Mouse (Mus musculus) splenic B cell, adult 2 months (primary cell): ENCODE measurements around the gene Ctu1.
"Not testable (repeated sequence)": the region's sequence is repeated elsewhere in the genome, so short reads cannot be mapped to it uniquely, and the experiment has no call there.

ENCODE experiments used
- DNase-seq: peaks from one replicate; pipeline ENCODE4 v3.0.0-alpha.2; 2011; ENCODE audit warnings: low read depth, low spot score
- H3K27me3 ChIP-seq: 2 replicates; pipeline ENCODE4 v1.6.1; 2012; ENCODE audit warnings: mild to moderate bottlenecking, low read length, moderate library complexity, mixed read lengths; ENCODE audit not compliant: control insufficient read depth, poor library complexity, insufficient read depth, severe bottlenecking
- H3K36me3 ChIP-seq: 2 replicates; pipeline ENCODE4 v1.6.1; 2012; ENCODE audit warnings: mild to moderate bottlenecking, low read length, moderate library complexity, mixed read lengths; ENCODE audit not compliant: control insufficient read depth, poor library complexity, insufficient read depth, severe bottlenecking

Gene Ctu1

GRCm38 (mm10) chr7:43662804-43663203, 9.0 kb upstream of the Ctu1 start:
- Histone ChIP-seq H3K27me3 (no peaks in the 10 kb centered on the region; the same call in 1 of the 2 replicates), H3K36me3 (no peaks in the 10 kb centered on the region)
- no peak for DNase-seq

GRCm38 (mm10) chr7:43667221-43667620, 4.6 kb upstream of the Ctu1 start:
- H3K27me3 ChIP-seq, H3K36me3 ChIP-seq, DNase-seq: not testable (repeated sequence)

GRCm38 (mm10) chr7:43668582-43668981, 3.2 kb upstream of the Ctu1 start:
- Histone ChIP-seq H3K27me3 (no peaks in the 10 kb centered on the region), H3K36me3 (no peaks in the 10 kb centered on the region)
- DNase-seq, result peak; percentile 62

- DNase-seq, result no peak
- H3K27me3 ChIP-seq, result no peaks in the 10 kb centered on the region
- peaks cover 1% of the 10 kb centered on the region; the same call in 1 of the 2 replicates for H3K36me3 ChIP-seq
Measured at GRCm38 (mm10) chr7:43671064-43671808, 580 bp upstream of the Ctu1 start.

- Histone ChIP-seq H3K27me3 (no peaks in the 10 kb centered on the region), H3K36me3 (peaks cover 8% of the 10 kb centered on the region; the same call in 1 of the 2 replicates)
- DNase-seq, result no peak
Measured at GRCm38 (mm10) chr7:43672581-43673260, 905 bp downstream of the Ctu1 start.

GRCm38 (mm10) chr7:43675091-43675490, 3.3 kb downstream of the Ctu1 start:
- Histone ChIP-seq H3K36me3 (peaks cover 10% of the 10 kb centered on the region; the same call in 1 of the 2 replicates), H3K27me3 (no peaks in the 10 kb centered on the region)
- DNase-seq, result no peak

- DNase-seq, result peak; percentile 43
- Histone ChIP-seq H3K27me3 (no peaks in the 10 kb centered on the region), H3K36me3 (peaks cover 10% of the 10 kb centered on the region; the same call in 1 of the 2 replicates)
Measured at GRCm38 (mm10) chr7:43678517-43678916, 6.7 kb downstream of the Ctu1 start.

GRCm38 (mm10) chr7:43680960-43681359, 9.1 kb downstream of the Ctu1 start:
- peak; percentile 67 for DNase-seq
- Histone ChIP-seq H3K27me3 (no peaks in the 10 kb centered on the region), H3K36me3 (peaks cover 9% of the 10 kb centered on the region; the same call in 1 of the 2 replicates)

GRCm38 (mm10) chr7:43682511-43682910, 10.7 kb downstream of the Ctu1 start:
- not testable (repeated sequence) for DNase-seq, H3K36me3 ChIP-seq, H3K27me3 ChIP-seq

GRCm38 (mm10) chr7:43685088-43685487, 13.3 kb downstream of the Ctu1 start:
- DNase-seq, result no peak
- H3K27me3 ChIP-seq, result no peaks in the 10 kb centered on the region
- no peaks in the 10 kb centered on the region for H3K36me3 ChIP-seq

GRCm38 (mm10) chr7:43690118-43690517, 18.3 kb downstream of the Ctu1 start, which contains the start of gene Klk14:
Klk14 (plus strand) TSS chr7:43690418.
- no peak for DNase-seq
- H3K27me3 ChIP-seq, result no peaks in the 10 kb centered on the region
- no peaks in the 10 kb centered on the region for H3K36me3 ChIP-seq

GRCm38 (mm10) chr7:43710031-43710430, 38.2 kb downstream of the Ctu1 start:
- H3K27me3 ChIP-seq, result no peaks in the 10 kb centered on the region
- no peaks in the 10 kb centered on the region for H3K36me3 ChIP-seq
- no peak for DNase-seq

- Histone ChIP-seq H3K36me3 (no peaks in the 10 kb centered on the region), H3K27me3 (no peaks in the 10 kb centered on the region)
- no peak for DNase-seq
Measured at GRCm38 (mm10) chr7:43712267-43712666, 40.5 kb downstream of the Ctu1 start, which contains the start of gene Klk13. Klk13 (plus strand) TSS chr7:43712567.

GRCm38 (mm10) chr7:43712917-43713316, 41.1 kb downstream of the Ctu1 start:
- Histone ChIP-seq H3K36me3 (no peaks in the 10 kb centered on the region), H3K27me3 (no peaks in the 10 kb centered on the region)
- DNase-seq, result no peak

- Histone ChIP-seq H3K27me3 (no peaks in the 10 kb centered on the region), H3K36me3 (no peaks in the 10 kb centered on the region)
- DNase-seq, result no peak
Measured at GRCm38 (mm10) chr7:43713741-43714351, 42.0 kb downstream of the Ctu1 start.
